Mouse (Mus musculus): ENCODE data around the gene Adamts4. TPM values are rescaled to one million over a fixed set of nuclear protein-coding genes. Genes with fewer than 3 reads are reported as not detected.

The Adamts4 gene
- polyA plus RNA-seq, 1 experiment from 2014 or later, result 4.1 TPM

- Histone ChIP-seq H3K36me3 (ENCODE audit: control insufficient read depth, insufficient read depth, low read length) (peaks cover 13% of the 10 kb centered on the region), H3K9me3 (ENCODE audit: control insufficient read depth, low read length) (no peaks in the 10 kb centered on the region), H3K4me1 (ENCODE audit: control insufficient read depth, insufficient read depth, low read length) (peaks cover 9% of the 10 kb centered on the region), H3K9ac (replicated peaks; ENCODE audit: low read length) (no peak overlapping the region), H3K27me3 (ENCODE audit: control insufficient read depth, insufficient read depth, low read length) (no peaks in the 10 kb centered on the region), H3K27ac (replicated peaks; ENCODE audit: low read depth, low read length) (no peak overlapping the region), H3K4me2 (ENCODE audit: low read length) (no peak overlapping the region), H3K4me3 (replicated peaks; ENCODE audit: low read depth, low read length) (no peak overlapping the region)
- ATAC-seq (ENCODE audit: low FRiP score, low TSS enrichment), result no peak
- WGBS, result 92% methylated on average over 18 of the region's 18 CpGs
- no peak for DNase-seq
Observed at GRCm38 (mm10) chr1:171216241-171216955, 33.8 kb upstream of the Adamts4 start.

GRCm38 (mm10) chr1:171220871-171221270 is 29.4 kb upstream of the Adamts4 start:
- no peaks in the 10 kb centered on the region for H3K27me3 ChIP-seq (ENCODE audit: control insufficient read depth, insufficient read depth, low read length)
- peaks cover 13% of the 10 kb centered on the region for H3K36me3 ChIP-seq (ENCODE audit: control insufficient read depth, insufficient read depth, low read length)
- ATAC-seq (ENCODE audit: low FRiP score, low TSS enrichment) (peak; percentile 32), DNase-seq (peak; percentile 94)
- no peak overlapping the region for H3K27ac ChIP-seq (replicated peaks; ENCODE audit: low read depth, low read length)
- no peaks in the 10 kb centered on the region for H3K9me3 ChIP-seq (ENCODE audit: control insufficient read depth, low read length)
- H3K4me2 ChIP-seq (ENCODE audit: low read length), result peak overlapping the region; percentile 86
- H3K4me3 ChIP-seq (replicated peaks; ENCODE audit: low read depth, low read length), result peak overlapping the region; percentile 66; the same call in 1 of the 2 replicates
- peaks cover 13% of the 10 kb centered on the region for H3K4me1 ChIP-seq (ENCODE audit: control insufficient read depth, insufficient read depth, low read length)
- no peak overlapping the region for H3K9ac ChIP-seq (replicated peaks; ENCODE audit: low read length)
- 4% methylated on average over 10 of the region's 10 CpGs for WGBS

- H3K9me3 ChIP-seq (ENCODE audit: control insufficient read depth, low read length), result no peaks in the 10 kb centered on the region
- H3K4me1 ChIP-seq (ENCODE audit: control insufficient read depth, insufficient read depth, low read length), result peaks cover 13% of the 10 kb centered on the region
- no peaks in the 10 kb centered on the region for H3K27me3 ChIP-seq (ENCODE audit: control insufficient read depth, insufficient read depth, low read length)
- H3K9ac ChIP-seq (replicated peaks; ENCODE audit: low read length), result peak overlapping the region; percentile 63
- peak overlapping the region; percentile 72; the same call in 1 of the 2 replicates for H3K27ac ChIP-seq (replicated peaks; ENCODE audit: low read depth, low read length)
- H3K36me3 ChIP-seq (ENCODE audit: control insufficient read depth, insufficient read depth, low read length), result peaks cover 13% of the 10 kb centered on the region
- DNase-seq (no peak), ATAC-seq (ENCODE audit: low FRiP score, low TSS enrichment) (no peak)
- peak overlapping the region; percentile 66 for H3K4me3 ChIP-seq (replicated peaks; ENCODE audit: low read depth, low read length)
- WGBS, result 6% methylated on average over 22 of the region's 22 CpGs
- H3K4me2 ChIP-seq (ENCODE audit: low read length), result peak overlapping the region; percentile 86
Observed at GRCm38 (mm10) chr1:171221281-171222193, 28.7 kb upstream of the Adamts4 start.

GRCm38 (mm10) chr1:171222238-171223155 is 27.7 kb upstream of the Adamts4 start, which contains the start of gene Tomm40l:
Tomm40l (minus strand) TSS chr1:171222514.
- peak; percentile 96 for DNase-seq
- H3K36me3 ChIP-seq (ENCODE audit: control insufficient read depth, insufficient read depth, low read length), result peaks cover 13% of the 10 kb centered on the region
- peak within 1 kb of the TSS; percentile 66 for H3K4me3 ChIP-seq (replicated peaks; ENCODE audit: low read depth, low read length)
- ATAC-seq (ENCODE audit: low FRiP score, low TSS enrichment), result peak; percentile 96
- no peaks in the 10 kb centered on the region for H3K27me3 ChIP-seq (ENCODE audit: control insufficient read depth, insufficient read depth, low read length)
- no peaks in the 10 kb centered on the region for H3K9me3 ChIP-seq (ENCODE audit: control insufficient read depth, low read length)
- H3K27ac ChIP-seq (replicated peaks; ENCODE audit: low read depth, low read length), result peak within 1 kb of the TSS; percentile 72
- peak within 1 kb of the TSS; percentile 63 for H3K9ac ChIP-seq (replicated peaks; ENCODE audit: low read length)
- H3K4me1 ChIP-seq (ENCODE audit: control insufficient read depth, insufficient read depth, low read length), result peaks cover 13% of the 10 kb centered on the region
- peak within 1 kb of the TSS; percentile 86 for H3K4me2 ChIP-seq (ENCODE audit: low read length)
- 3% methylated on average over 28 of the region's 28 CpGs for WGBS

- no peak for DNase-seq
- H3K4me1 ChIP-seq (ENCODE audit: control insufficient read depth, insufficient read depth, low read length), result peaks cover 13% of the 10 kb centered on the region
- peak overlapping the region; percentile 55; the same call in 1 of the 2 replicates for H3K27ac ChIP-seq (replicated peaks; ENCODE audit: low read depth, low read length)
- no peaks in the 10 kb centered on the region for H3K27me3 ChIP-seq (ENCODE audit: control insufficient read depth, insufficient read depth, low read length)
- peak overlapping the region; percentile 86 for H3K4me2 ChIP-seq (ENCODE audit: low read length)
- no peaks in the 10 kb centered on the region for H3K9me3 ChIP-seq (ENCODE audit: control insufficient read depth, low read length)
- peak overlapping the region; percentile 66; the same call in 1 of the 2 replicates for H3K4me3 ChIP-seq (replicated peaks; ENCODE audit: low read depth, low read length)
- ATAC-seq (ENCODE audit: low FRiP score, low TSS enrichment), result no peak
- WGBS, result 83% methylated on average over 6 of the region's 6 CpGs
- H3K9ac ChIP-seq (replicated peaks; ENCODE audit: low read length), result no peak overlapping the region
- peaks cover 10% of the 10 kb centered on the region for H3K36me3 ChIP-seq (ENCODE audit: control insufficient read depth, insufficient read depth, low read length)
Observed at GRCm38 (mm10) chr1:171223168-171223567, 27.1 kb upstream of the Adamts4 start.

GRCm38 (mm10) chr1:171223796-171224195 is 26.4 kb upstream of the Adamts4 start:
- Histone ChIP-seq H3K27ac (replicated peaks; ENCODE audit: low read depth, low read length) (no peak overlapping the region), H3K27me3 (ENCODE audit: control insufficient read depth, insufficient read depth, low read length) (no peaks in the 10 kb centered on the region), H3K9ac (replicated peaks; ENCODE audit: low read length) (no peak overlapping the region), H3K9me3 (ENCODE audit: control insufficient read depth, low read length) (no peaks in the 10 kb centered on the region), H3K4me3 (replicated peaks; ENCODE audit: low read depth, low read length) (no peak overlapping the region), H3K4me1 (ENCODE audit: control insufficient read depth, insufficient read depth, low read length) (peaks cover 13% of the 10 kb centered on the region), H3K4me2 (ENCODE audit: low read length) (no peak overlapping the region), H3K36me3 (ENCODE audit: control insufficient read depth, insufficient read depth, low read length) (peaks cover 6% of the 10 kb centered on the region)
- WGBS, result 93% methylated on average over 2 of the region's 2 CpGs
- ATAC-seq (ENCODE audit: low FRiP score, low TSS enrichment) (no peak), DNase-seq (no peak)

GRCm38 (mm10) chr1:171224857-171225256 is 25.4 kb upstream of the Adamts4 start, which contains the start of gene Apoa2:
Apoa2 (plus strand) TSS chr1:171225054.
- no peak for DNase-seq
- WGBS, result 81% methylated on average over 5 of the region's 5 CpGs
- H3K36me3 ChIP-seq (ENCODE audit: control insufficient read depth, insufficient read depth, low read length), result no peaks in the 10 kb centered on the region

GRCm38 (mm10) chr1:171226780-171227179 is 23.4 kb upstream of the Adamts4 start:
- WGBS, result 52% methylated on average over 4 of the region's 4 CpGs

More at GRCm38 (mm10) chr1:171224857-171225256, 25.4 kb upstream of the Adamts4 start, which contains the start of gene Apoa2:
- H3K27ac ChIP-seq (replicated peaks; ENCODE audit: low read depth, low read length), result no peak within 1 kb of the TSS
- no peak within 1 kb of the TSS for H3K9ac ChIP-seq (replicated peaks; ENCODE audit: low read length)
- no peaks in the 10 kb centered on the region for H3K27me3 ChIP-seq (ENCODE audit: control insufficient read depth, insufficient read depth, low read length)
- no peak within 1 kb of the TSS for H3K4me3 ChIP-seq (replicated peaks; ENCODE audit: low read depth, low read length)
- H3K4me1 ChIP-seq (ENCODE audit: control insufficient read depth, insufficient read depth, low read length), result peaks cover 13% of the 10 kb centered on the region
- H3K4me2 ChIP-seq (ENCODE audit: low read length), result no peak within 1 kb of the TSS
- no peak for ATAC-seq (ENCODE audit: low FRiP score, low TSS enrichment)
- no peaks in the 10 kb centered on the region for H3K9me3 ChIP-seq (ENCODE audit: control insufficient read depth, low read length)

More at GRCm38 (mm10) chr1:171226780-171227179, 23.4 kb upstream of the Adamts4 start:
- Histone ChIP-seq H3K4me2 (ENCODE audit: low read length) (no peak overlapping the region), H3K9ac (replicated peaks; ENCODE audit: low read length) (no peak overlapping the region), H3K4me1 (ENCODE audit: control insufficient read depth, insufficient read depth, low read length) (peaks cover under 1% of the 10 kb centered on the region; the same call in 1 of the 2 replicates), H3K9me3 (ENCODE audit: control insufficient read depth, low read length) (no peaks in the 10 kb centered on the region), H3K27me3 (ENCODE audit: control insufficient read depth, insufficient read depth, low read length) (no peaks in the 10 kb centered on the region), H3K4me3 (replicated peaks; ENCODE audit: low read depth, low read length) (no peak overlapping the region), H3K27ac (replicated peaks; ENCODE audit: low read depth, low read length) (no peak overlapping the region), H3K36me3 (ENCODE audit: control insufficient read depth, insufficient read depth, low read length) (no peaks in the 10 kb centered on the region)
- no peak for ATAC-seq (ENCODE audit: low FRiP score, low TSS enrichment)
- no peak for DNase-seq

Data from midbrain, embryonic 14.5 days (tissue).